Mouse (Mus musculus) megakaryocyte, embryonic 14.5 days (primary cell): ENCODE measurements at regions not wholly inside any gene's neighbourhood (a gene's known extent, or its start where the extent isn't known, plus 50 kb on each side); places are given as distances from the start of the nearest gene placed in this dataset.
A peak's percentile ranks its signal among the peaks of the same experiment; 100 is the strongest.
"Not testable (repeated sequence)": the region's sequence is repeated elsewhere in the genome, so short reads cannot be mapped to it uniquely, and the experiment has no call there.

Experiments used
- H3K27me3 ChIP-seq: replicated peaks from 2 replicates; pipeline ENCODE3; 2012; ENCODE audit warnings: inconsistent platforms
- H3K36me3 ChIP-seq: replicated peaks from 2 replicates; pipeline ENCODE3; 2012; ENCODE audit warnings: low read length, inconsistent platforms, mixed read lengths
- H3K4me1 ChIP-seq: 2 replicates; pipeline ENCODE4 v1.6.1; 2012; ENCODE audit warnings: inconsistent platforms
- H3K4me3 ChIP-seq: replicated peaks from 2 replicates; pipeline ENCODE3; 2012; ENCODE audit warnings: moderate library complexity, mild to moderate bottlenecking, inconsistent platforms
- H3K9me3 ChIP-seq: 2 replicates; pipeline ENCODE4 v1.6.1; 2012; ENCODE audit warnings: inconsistent platforms
- FLI1 ChIP-seq: IDR thresholded peaks from 2 replicates; pipeline ENCODE4 v1.6.1; 2012; ENCODE audit warnings: low read length, inconsistent platforms, mixed read lengths
- GATA1 ChIP-seq: IDR thresholded peaks from 3 replicates; pipeline ENCODE4 v1.6.1; 2012; ENCODE audit warnings: mixed read lengths, low read length, inconsistent platforms, borderline replicate concordance

DNA sequence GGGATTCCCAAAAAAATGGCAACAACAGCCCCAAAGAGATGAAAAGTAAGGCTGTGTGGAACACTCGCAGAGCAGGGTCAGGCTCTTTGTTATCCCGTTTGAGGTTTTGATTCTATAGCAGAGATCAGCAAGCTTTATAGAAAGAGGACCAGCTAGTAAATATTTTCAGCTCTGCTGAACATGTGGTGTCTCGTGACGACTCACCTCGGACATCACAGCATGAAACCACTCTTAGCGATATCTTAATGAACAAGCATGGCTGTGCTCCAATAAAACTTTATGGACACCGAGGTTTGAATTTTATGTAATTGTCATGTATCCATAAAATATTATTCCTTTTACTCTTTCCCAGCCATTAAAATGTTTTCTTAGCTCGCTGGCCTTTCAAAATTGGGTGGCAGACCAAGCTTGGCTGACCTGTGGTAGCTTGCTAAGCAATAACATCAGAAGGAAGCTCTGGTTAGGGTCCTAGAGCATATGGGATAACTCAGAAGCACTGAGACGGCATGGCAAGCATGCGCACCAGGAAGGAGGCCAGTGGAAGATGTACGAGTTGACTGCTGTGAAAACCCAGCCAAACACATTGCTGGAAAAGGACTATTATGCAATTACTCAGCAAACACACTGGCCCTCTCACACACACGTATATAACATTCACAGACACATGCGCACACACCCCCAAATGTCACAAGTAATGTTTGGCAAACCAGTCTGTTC, 81.4 kb upstream of the Gm12728 start:
- Histone ChIP-seq H3K9me3 (peaks cover 12% of the 10 kb centered on the region), H3K36me3 (no peaks in the 10 kb centered on the region), H3K4me3 (no peak overlapping the region), H3K4me1 (peaks cover 9% of the 10 kb centered on the region), H3K27me3 (no peaks in the 10 kb centered on the region)
- TF ChIP-seq FLI1 (no peak), GATA1 (no peak)

DNA sequence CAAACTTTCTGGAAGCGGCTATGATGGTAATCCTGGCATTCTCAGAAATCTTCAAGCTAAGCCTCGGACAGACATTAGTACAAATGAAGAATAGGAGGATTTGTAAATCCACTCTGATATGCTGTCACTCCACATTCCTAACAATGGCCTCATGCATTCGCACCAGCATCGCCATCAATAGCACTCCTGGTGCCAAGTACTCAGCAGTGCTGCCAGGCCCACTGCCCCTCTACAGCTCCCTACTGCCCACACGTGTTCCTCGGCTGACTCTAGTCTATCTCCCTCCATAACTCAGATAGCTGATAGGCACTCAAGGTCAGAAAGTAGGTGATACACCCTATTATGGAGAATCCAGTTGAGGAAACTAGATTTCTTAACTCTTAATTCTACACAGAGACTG, 75.7 kb upstream of the Gm12728 start:
- peaks cover 3% of the 10 kb centered on the region; the same call in 1 of the 2 replicates for H3K4me1 ChIP-seq
- peaks cover 34% of the 10 kb centered on the region for H3K9me3 ChIP-seq
- no peaks in the 10 kb centered on the region for H3K27me3 ChIP-seq
- no peaks in the 10 kb centered on the region for H3K36me3 ChIP-seq
- H3K4me3 ChIP-seq, result peak overlapping the region; percentile 24
- no peak for TF ChIP-seq FLI1
- no peak for TF ChIP-seq GATA1

DNA sequence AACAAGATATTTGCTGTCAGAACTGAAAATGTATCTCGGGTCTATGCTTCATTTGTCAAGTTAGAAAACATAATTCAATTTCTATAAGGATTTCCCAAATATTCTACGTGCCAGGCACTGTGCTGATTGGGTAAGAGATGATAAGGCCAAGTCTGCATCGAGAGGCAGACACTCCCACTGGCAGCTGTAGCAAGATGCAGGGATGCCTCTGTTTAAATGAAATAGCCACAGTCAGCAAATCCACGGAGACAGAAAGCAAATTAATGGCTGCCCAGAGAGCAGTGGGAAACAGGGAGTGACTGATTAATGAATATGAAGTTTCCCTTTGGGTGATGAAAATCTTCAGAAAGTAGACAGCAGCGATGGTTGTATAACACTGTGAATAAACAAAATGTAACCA, 71.6 kb upstream of the Gm12728 start:
- Histone ChIP-seq H3K27me3 (no peaks in the 10 kb centered on the region), H3K4me1 (peaks cover 3% of the 10 kb centered on the region; the same call in 1 of the 2 replicates), H3K9me3 (peaks cover 26% of the 10 kb centered on the region), H3K36me3 (no peaks in the 10 kb centered on the region), H3K4me3 (no peak overlapping the region)
- no peak for TF ChIP-seq GATA1
- no peak for TF ChIP-seq FLI1

DNA sequence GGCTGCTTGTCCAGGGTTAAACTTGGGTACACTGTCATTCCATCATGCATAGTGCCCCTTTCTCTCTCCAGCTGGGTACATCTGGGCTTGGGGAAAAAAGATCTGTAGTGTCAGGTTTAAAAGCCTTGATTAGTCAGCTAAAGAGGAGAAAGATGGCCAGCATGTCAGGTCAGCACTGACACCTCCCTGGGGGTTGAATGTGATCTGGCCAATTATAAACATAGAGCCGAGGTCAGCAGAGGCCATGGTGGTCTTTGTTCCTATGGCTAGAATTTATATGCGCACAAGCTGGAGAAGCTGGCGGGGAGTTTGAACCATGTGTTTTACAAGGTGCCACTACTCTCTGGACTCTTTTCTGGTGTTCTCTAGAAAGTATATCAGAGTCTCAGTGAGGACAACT, 61.0 kb upstream of the Gm12728 start:
- Histone ChIP-seq H3K36me3 (no peaks in the 10 kb centered on the region), H3K4me3 (no peak overlapping the region), H3K27me3 (no peaks in the 10 kb centered on the region), H3K4me1 (no peaks in the 10 kb centered on the region), H3K9me3 (peaks cover 4% of the 10 kb centered on the region; the same call in 1 of the 2 replicates)
- TF ChIP-seq FLI1 (no peak), GATA1 (no peak)

DNA sequence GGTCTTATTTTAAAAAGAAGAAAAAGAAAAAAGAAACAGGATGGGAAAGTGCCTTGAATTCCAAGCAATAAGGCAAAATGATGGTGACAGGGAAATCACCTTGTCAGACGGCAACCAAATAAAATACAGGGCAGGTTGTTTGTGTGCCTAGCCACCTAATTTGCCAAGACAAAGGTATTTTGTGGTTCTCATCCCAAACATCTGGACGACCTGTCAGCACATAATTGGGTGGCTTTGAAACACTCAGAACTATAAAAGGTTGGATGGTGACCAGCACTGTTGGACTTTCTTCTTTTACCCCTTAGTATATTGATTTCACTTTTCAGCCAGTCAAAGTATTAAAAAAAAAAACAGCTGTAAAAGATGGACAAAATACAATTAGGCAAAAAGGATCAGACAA, 58.8 kb upstream of the Gm12728 start:
- TF ChIP-seq GATA1 (no peak), FLI1 (no peak)
- no peaks in the 10 kb centered on the region for H3K27me3 ChIP-seq
- no peaks in the 10 kb centered on the region for H3K4me1 ChIP-seq
- no peaks in the 10 kb centered on the region for H3K36me3 ChIP-seq
- no peak overlapping the region for H3K4me3 ChIP-seq
- H3K9me3 ChIP-seq, result peaks cover 4% of the 10 kb centered on the region

DNA sequence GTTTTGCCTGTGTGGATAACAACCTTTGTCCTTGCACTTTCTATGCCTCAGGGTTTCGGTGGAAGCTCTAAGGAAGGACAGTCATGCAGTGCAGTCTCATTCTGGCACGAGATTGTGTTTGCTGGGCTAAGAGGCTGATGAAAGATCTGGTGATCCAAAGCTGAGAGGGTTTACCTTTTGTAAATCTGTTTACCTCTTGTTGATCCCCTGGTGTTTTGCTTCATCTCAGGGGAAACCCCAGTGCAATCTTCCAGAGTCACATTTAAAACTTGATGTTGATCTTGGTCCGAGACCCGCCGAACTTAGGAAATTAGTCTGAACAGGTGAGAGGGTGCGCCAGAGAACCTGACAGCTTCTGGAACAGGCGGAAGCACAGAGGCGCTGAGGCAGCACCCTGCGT, 54.6 kb upstream of the Gm12728 start:
- not testable (repeated sequence) for H3K36me3 ChIP-seq, H3K9me3 ChIP-seq, H3K4me1 ChIP-seq, H3K27me3 ChIP-seq, H3K4me3 ChIP-seq
